Mouse (Mus musculus) Patski (cell line): ENCODE measurements around the gene Acvr1b. TPM values are rescaled to one million over a fixed set of nuclear protein-coding genes. Genes with fewer than 3 reads are reported as not detected.

Experiments
- ATAC-seq: fragments of 100-300 bp; one replicate; pipeline ENCODE4 v1.8.0; 2021
- CTCF ChIA-PET: fragments of 350-600 bp; sonication (Branson Sonifier 250); formaldehyde crosslinking; loops from one replicate; lab custom pipeline; 2022; ENCODE audit warnings: inconsistent platforms; lab: Charles Lee
- POLR2A ChIA-PET: fragments of 350-600 bp; sonication (Branson Sonifier 250); formaldehyde crosslinking; loops from one replicate; lab custom pipeline; 2022; ENCODE audit warnings: antibody characterized with exemption, inconsistent platforms; lab: Charles Lee
- DNase-seq: peaks from one replicate; pipeline ENCODE4 v3.0.0-alpha.2; 2011; ENCODE audit warnings: low read depth, low spot score
- H3K27me3 ChIP-seq: fragments of 371-371 bp; one replicate; pipeline ENCODE4 v1.5.1; 2021
- CTCF ChIP-seq: fragments of 100-300 bp; IDR thresholded peaks from one replicate; pipeline ENCODE4 v1.5.1; 2021
- in situ Hi-C: fragments of 300-500 bp; cut with MboI; formaldehyde crosslinking; loops from 3 replicates; pipeline ENCODE4 v1.11.1; 2018; ENCODE audit warnings: low pct_unique_long_range_greater_than_20kb, mixed read lengths
- polyA plus RNA-seq: library from polyadenylated mRNA; unstranded; gene quantifications from one replicate; pipeline ENCODE4 v1.2.3, GENCODE M21; 2021

Acvr1b gene
- polyA plus RNA-seq, 1 experiment from 2014 or later: 31.1 TPM

DNA sequence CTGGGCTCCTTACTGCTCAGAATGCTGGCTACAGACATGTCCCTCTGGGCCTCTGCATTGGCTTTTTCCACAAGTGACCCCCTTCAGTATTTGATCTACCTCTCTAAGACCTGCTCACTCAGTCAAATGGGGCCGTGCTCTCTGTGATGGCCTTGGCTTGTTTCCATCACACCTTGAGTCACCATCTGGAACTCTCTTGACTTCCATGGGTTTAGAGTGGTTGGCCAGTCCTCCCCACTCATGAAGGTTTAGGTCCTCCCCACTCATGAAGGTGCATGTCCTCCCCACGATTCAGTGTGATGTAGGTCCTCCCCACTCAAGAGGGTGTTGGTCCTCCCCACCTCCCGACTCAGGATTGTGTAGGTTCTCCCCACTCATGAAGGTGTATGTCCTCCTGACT, 59.3 kb downstream of the Acvr1b start:
- ChIA-PET POLR2A (no interaction called here), CTCF (interaction anchor here (0.7 to 6.2 kb wide), 4 partner anchors 10 to 50 kb away, joined by 3 to 92 read pairs (median 4); partner anchors contain the start of gene Grasp)
- no peak for ATAC-seq
- DNase-seq: no peak
- in situ Hi-C loops: no loop called here
- no peaks in the 10 kb centered on the region for H3K27me3 ChIP-seq
- TF ChIP-seq CTCF: no peak

DNA sequence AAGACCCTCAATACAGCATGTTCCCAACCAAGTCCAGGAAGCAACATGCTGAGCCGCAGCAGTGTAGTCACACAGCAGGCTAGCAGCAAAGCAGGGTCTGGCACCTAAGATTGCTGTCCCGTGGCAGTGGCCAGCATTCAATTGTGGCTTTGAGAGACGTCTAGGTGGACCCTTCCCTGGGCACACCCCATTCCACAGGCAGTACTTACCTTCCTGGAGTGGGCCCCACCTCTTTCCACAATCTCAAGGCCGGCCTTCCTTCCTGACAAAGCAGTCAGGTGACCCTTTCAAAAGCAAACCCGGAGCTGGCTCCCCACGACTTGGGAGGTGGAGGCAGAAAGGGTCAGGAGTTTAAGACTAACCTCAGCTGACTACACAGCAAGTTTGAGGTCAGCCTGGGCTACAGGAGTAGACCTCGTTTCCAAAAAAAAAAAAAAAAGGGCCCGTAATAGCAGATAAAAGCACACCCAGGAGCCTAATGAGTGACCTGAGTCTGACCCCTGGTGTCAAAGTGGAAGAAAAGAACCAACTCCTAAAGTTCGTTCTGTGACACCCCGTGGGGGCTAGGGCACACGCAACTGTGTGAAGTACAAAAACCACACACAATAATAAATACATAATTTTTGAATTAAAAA, 59.9 kb downstream of the Acvr1b start:
- TF ChIP-seq CTCF: no peak
- ChIA-PET CTCF (interaction anchor here (0.7 to 6.2 kb wide), 3 partner anchors 11 to 50 kb away, joined by 3 to 92 read pairs (median 4); partner anchors contain the start of gene Grasp), POLR2A (no interaction called here)
- H3K27me3 ChIP-seq: no peaks in the 10 kb centered on the region
- in situ Hi-C loops: no loop called here
- no peak for ATAC-seq
- no peak for DNase-seq

DNA sequence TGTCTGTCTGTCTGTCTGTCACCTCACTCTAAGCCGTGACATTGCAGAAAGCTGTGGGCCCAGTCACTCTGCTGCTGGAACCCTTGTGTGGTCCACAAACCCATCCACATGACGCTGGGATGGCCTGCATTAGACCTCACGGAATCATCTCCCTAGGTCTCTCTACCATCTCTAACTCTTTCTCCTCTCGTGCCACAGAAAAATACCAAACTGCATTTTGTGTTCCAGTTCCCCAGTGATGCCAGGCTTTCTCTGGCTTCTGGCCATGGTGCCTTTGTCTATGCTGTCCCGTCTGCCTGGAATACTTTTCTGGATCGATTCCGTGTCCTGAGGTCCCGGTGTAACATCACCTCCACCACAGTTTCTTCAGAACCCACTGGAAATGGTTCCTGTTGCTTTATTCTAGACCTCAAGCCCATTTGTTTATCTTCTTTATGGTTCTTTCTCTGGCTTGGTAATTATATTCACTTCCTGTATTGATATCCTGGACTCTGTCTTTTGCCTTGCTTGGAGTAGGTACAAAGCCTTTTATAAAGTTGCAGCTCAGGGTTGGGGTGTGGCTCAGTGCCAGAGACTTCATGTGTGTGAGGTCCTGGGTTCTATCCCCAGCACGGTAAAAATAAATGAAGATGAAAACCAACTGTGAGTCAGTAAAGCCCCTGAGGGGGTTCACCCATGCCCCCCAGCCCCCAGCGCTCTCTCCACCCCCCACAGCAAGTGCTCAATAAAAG, 60.9 kb downstream of the Acvr1b start:
- no peak for ATAC-seq
- no peak for TF ChIP-seq CTCF
- no peaks in the 10 kb centered on the region for H3K27me3 ChIP-seq
- in situ Hi-C loops: no loop called here
- ChIA-PET CTCF (interaction anchor here (1.3 to 7.7 kb wide), 7 partner anchors 7 to 81 kb away, joined by 3 to 92 read pairs (median 9); partner anchors contain the start of genes Atg101 and Grasp), POLR2A (interaction anchor here (1.6 to 5.0 kb wide), 3 partner anchors 10 to 22 kb away, joined by 3 to 29 read pairs (median 12); no protein-coding TSS in a partner anchor)
- no peak for DNase-seq

DNA sequence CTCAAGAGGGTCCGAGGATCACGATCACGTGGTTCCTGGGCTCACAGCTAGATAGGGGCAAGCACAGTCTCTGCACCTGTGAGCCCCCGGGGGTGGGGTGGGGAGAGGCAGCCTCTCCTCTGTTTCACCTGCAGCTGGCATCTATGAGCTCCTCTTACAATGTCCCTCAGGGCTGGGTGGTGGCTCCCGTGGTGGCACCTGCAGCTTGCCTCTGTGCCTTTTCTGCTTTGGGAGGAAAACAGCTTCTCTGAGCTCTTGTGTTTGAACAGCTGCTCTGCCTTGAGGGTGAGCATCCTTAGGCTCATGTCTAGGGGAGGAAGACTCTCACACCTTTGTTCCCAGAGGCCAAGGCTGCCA, 61.5 kb downstream of the Acvr1b start:
- TF ChIP-seq CTCF: no peak
- DNase-seq: no peak
- H3K27me3 ChIP-seq: no peaks in the 10 kb centered on the region
- ATAC-seq: no peak
- POLR2A ChIA-PET: interaction anchor here (0.6 to 5.0 kb wide), 5 partner anchors 10 to 837 kb away, joined by 3 to 29 read pairs (median 11); no protein-coding TSS in a partner anchor
- CTCF ChIA-PET: interaction anchor here (1.3 to 7.7 kb wide), 7 partner anchors 8 to 80 kb away, joined by 3 to 92 read pairs (median 9); partner anchors contain the start of genes Atg101 and Grasp
- in situ Hi-C loops: no loop called here

DNA sequence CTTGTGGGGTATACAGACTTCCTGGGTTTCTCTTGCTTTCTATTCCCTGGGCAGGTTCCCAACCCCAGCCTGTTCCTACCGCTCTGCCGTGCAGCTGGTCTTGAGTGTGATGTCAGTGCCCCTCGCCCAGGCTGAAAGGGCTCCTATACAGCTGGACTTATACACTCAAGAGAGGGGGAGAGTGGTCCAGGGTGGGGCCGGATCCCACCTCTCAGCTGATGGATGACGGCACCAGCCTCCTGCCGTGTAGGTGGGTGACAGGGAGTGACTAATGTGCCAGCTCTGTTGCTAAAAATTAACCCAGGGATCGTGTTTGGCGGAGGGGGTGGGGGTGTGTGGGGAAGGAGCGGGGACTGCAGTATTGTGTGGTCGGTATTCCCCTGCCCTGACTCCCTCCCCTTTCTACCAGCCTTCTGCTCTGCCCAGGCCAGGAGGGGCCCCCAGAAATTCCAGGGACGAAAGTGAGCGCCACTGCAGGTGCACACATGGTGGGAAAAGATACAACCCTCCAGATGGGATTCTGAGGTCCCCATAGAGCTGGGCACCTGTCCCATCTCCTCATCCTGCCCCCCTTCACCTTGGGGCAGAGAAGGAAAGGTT, 62.0 kb downstream of the Acvr1b start:
- POLR2A ChIA-PET: interaction anchor here (0.6 to 5.0 kb wide), 5 partner anchors 11 to 836 kb away, joined by 3 to 29 read pairs (median 11); no protein-coding TSS in a partner anchor
- ATAC-seq (no peak), DNase-seq (no peak)
- CTCF ChIA-PET: interaction anchor here (1.1 to 7.7 kb wide), 7 partner anchors 8 to 80 kb away, joined by 3 to 92 read pairs (median 9); partner anchors contain the start of genes Atg101 and Grasp
- H3K27me3 ChIP-seq: no peaks in the 10 kb centered on the region
- TF ChIP-seq CTCF: no peak
- in situ Hi-C loops: no loop called here

DNA sequence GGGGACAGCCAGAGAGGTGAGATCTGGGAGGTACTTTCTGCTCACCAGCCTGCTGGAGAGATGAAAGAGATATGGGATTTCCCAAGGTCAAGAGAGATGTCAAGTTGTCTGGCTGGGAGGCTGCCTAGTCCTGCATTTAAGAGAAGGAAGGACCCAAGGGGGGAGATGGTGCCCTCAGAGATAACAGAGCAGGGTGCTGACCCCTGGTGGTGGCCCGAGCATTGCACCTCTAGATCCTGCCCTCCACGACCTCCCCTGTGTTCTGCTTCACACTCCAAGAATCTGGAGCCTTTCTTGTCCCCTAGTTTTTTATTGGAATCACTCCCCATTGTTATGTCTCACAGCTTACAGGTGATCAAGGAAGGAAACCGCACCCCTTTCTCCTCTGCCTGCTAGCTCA, 63.0 kb downstream of the Acvr1b start:
- ATAC-seq: no peak
- POLR2A ChIA-PET: interaction anchor here (5.0 kb wide), 1 partner anchor 15 kb away, joined by 29 read pairs; no protein-coding TSS in a partner anchor
- peak; percentile 91 for TF ChIP-seq CTCF
- CTCF ChIA-PET: interaction anchor here (0.9 to 7.7 kb wide), 12 partner anchors 9 to 79 kb away, joined by 3 to 92 read pairs (median 4); partner anchors contain the start of gene Grasp
- no peaks in the 10 kb centered on the region for H3K27me3 ChIP-seq
- in situ Hi-C loops: no loop called here
- no peak for DNase-seq

DNA sequence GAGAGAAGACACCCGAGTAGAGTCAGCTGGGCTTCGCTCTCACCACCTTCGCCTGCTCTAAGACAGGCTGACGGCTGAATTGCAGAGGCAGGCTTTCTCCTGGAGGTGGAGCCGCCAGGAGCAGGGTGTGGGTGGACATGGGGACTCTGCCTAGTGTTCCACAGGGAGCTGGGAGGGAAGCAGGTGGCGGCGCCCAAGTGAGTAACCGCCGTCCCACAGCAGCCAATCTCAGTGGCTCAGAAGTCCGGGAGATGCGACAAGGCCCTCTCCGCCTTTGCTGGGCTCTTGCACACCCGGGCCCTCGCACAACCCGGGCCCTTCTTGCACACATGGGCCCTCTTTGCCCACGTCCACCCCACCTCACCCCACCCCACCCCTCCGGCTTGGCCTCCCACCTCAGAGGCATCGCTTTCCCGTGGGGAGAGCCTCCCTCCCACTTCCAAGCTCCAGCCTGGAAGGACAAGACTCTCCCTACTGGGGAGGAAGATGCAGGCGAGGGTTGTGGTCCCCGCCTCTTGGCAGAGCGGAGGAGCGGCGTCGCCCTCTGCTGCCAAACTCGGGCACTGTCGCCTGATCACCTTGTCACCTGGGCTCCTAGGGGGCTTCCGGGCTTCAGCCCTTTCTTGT, 65.1 kb downstream of the Acvr1b start:
- ATAC-seq (no peak), DNase-seq (no peak)
- POLR2A ChIA-PET: interaction anchor here (0.5 to 5.0 kb wide), 3 partner anchors 17 to 164 kb away, joined by 3 to 29 read pairs (median 6); no protein-coding TSS in a partner anchor
- peak; percentile 75 for TF ChIP-seq CTCF
- in situ Hi-C loops: no loop called here
- CTCF ChIA-PET: interaction anchor here (0.9 to 7.7 kb wide), 7 partner anchors 11 to 92 kb away, joined by 3 to 92 read pairs (median 7); partner anchors contain the start of gene Grasp
- H3K27me3 ChIP-seq: no peaks in the 10 kb centered on the region

DNA sequence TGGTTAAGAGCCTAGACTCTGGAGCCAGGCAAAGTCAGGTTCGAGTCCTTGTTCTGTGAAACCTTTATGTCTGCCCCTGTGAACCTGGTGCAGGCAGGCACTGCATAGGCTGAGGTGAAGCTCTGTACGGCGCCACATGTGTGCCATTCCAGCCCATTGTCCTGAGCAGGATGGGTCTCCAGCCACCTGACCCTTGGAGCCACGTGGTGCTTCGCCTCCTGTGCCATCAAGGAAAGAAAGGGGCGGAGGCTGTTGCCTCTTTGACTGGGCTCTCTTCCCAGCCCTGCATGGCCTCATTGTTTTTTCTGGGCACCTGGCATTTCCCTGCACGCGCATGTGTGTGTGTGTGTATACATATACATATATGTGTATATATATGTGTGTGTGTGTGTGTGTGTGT, 66.0 kb downstream of the Acvr1b start:
- no peak for TF ChIP-seq CTCF
- in situ Hi-C loops: loop anchor here (5.0 kb wide), 1 partner anchor 42 kb away; the partner anchor contains the start of gene Atg101
- DNase-seq (no peak), ATAC-seq (no peak)
- no peaks in the 10 kb centered on the region for H3K27me3 ChIP-seq
- POLR2A ChIA-PET: interaction anchor here (0.6 kb wide), 1 partner anchor 41 kb away, joined by 3 read pairs; no protein-coding TSS in a partner anchor
- CTCF ChIA-PET: interaction anchor here (0.9 to 7.7 kb wide), 3 partner anchors 41 to 76 kb away, joined by 3 to 44 read pairs (median 15); no protein-coding TSS in a partner anchor

DNA sequence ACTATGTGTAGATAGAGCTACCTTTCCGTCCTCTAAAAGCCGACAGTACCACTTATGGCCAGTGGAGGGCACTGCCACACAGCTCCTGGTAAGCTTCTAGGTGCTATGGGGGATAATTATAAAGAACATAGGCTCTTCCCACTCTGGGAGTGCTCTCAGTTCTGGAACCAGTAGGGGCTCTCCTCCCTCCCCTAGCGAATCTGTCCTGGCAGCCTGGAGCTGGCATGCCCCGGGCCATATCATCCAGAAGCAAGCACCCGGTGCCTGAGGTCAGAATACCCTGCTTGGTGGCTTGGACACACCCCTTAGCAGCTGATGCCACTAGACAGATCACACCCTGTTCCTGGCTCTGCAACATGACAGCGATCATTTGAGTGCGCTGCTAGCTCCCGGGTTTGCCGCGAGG, 66.9 kb downstream of the Acvr1b start:
- CTCF ChIA-PET: interaction anchor here (0.8 to 7.7 kb wide), 12 partner anchors 12 to 75 kb away, joined by 3 to 88 read pairs (median 4); partner anchors contain the start of gene Atg101
- ATAC-seq (no peak), DNase-seq (no peak)
- peak; percentile 88 for TF ChIP-seq CTCF
- in situ Hi-C loops: loop anchor here (5.0 kb wide), 1 partner anchor 41 kb away; the partner anchor contains the start of gene Atg101
- H3K27me3 ChIP-seq: no peaks in the 10 kb centered on the region
- POLR2A ChIA-PET: interaction anchor here (0.7 to 1.3 kb wide), 2 partner anchors 19 to 43 kb away, joined by 5 read pairs; partner anchors contain the start of gene Atg101
